Mouse (Mus musculus) monocyte, adult 59 days (primary cell): ENCODE measurements around the gene Klhl22. TPM values are rescaled to one million over a fixed set of nuclear protein-coding genes. Genes with fewer than 3 reads are reported as not detected.

Experiments
- total RNA-seq, 2 experiments: library from RNA; stranded (reverse); gene quantifications; one replicate each; pipeline ENCODE4 v1.2.4; 2023

Klhl22 gene
- total RNA-seq, result 10 to 100 TPM; 15.8 to 18.6 TPM

GRCm38 (mm10) chr16:17759344-17759773 lies at the start of gene Klhl22:
Gene Klhl22, plus strand, starts transcription at chr16:17759618.

GRCm38 (mm10) chr16:17732841-17733340 lies 26.5 kb upstream of the Klhl22 start, which contains the start of gene Med15:
Gene Med15, minus strand, starts transcription at chr16:17732891.

DNA sequence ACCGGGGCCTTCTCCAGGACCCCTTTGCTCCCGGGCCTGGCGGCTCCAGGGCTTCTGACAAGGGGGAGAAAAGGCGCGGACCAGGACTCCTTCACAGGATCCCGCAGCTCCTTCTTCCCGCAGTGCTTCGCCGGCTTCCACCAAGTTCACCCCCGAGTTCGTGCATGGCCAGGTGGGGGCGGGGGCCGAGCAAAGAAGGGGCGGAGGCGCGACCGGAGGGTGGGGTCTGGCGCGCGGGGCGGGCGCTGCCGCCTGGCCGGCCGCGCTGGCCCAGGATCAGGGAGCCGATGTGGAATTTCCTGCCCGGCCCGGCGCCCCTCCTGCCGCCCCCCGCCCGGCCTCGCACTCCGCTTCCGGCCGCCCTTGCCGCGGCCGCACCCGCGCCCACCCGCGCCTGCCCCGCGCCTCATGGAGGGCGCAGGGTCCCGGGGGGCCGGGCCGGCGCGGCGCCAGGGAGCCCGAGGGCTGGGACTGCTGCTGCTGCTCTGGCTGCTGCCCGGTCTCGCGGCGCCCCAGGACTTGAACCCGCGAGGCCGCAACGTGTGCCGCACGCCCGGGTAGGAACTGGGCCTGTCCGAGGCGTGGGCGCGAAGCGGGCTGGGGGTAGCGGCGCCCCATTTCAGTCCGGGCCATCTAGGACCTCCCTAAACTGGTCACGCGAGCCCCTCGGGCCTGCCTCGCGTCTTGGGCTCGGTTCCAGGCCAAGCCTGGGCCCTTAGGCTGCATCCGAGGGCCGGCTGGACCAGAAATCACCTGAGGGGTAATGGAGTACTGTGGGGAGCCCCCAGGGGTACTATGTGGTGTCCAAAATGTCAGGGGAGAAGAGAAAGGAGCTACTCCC lies 37.8 kb downstream of the Klhl22 start, which contains the start of gene Scarf2:
Gene Scarf2 (plus strand): TSS at position 312 of the 841 bp plus-strand sequence.

DNA sequence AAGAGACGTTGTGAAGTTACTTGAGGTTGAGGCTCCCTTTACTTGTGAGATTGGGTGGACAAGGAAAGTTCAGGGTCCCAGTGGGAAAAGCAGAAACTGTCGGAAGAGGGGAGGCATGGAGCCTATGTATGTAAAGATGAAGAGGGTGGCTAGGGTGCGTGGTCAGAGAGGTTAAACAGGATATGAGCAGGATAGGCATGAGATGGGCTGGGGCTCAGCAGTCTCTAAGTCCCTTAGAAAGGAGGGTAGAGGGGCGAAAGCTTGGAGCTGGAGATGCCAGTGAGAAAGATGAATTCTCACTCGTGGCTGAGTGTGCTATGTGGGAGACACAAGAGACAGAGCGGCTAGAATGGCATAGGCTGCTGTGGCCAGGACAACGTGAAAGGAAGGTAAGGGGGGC lies 73.4 kb downstream of the Klhl22 start, which contains the start of gene B830017H08Rik:
Gene B830017H08Rik (plus strand): TSS at position 301 of the 400 bp plus-strand sequence.

DNA sequence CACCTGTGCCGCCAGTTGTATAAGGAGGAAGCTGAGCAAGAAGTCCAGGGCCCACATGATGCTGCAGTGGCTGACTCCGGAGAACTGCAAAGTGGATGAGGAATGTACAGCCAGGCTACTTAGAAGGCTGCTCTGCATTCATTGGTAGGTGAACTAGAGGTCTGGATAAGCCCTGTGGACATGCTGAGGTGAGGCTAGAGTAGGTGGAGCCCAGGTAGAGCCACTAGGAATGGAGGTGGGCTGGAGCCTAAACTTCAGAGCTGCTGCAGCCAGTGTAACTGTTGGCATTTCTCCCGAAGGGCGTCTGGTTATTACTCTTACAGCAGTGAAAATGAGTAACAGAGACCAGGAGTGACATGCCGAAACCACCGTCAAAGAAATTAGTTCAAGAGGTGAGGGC lies 78.6 kb downstream of the Klhl22 start, which contains the start of gene Car15:
Gene Car15 (minus strand): TSS at position 314 of the 400 bp plus-strand sequence.

Other genes with a start within 250 kb of the Klhl22 start
- gene Thap7, start 228.5 kb upstream of the Klhl22 start, total RNA-seq, result 10 to 100 TPM; 28.6 to 30.6 TPM
- gene Lrrc74b, start 198.4 kb upstream of the Klhl22 start, total RNA-seq, result not detected
- not detected for gene P2rx6, start 197.7 kb upstream of the Klhl22 start, total RNA-seq
- under 1 TPM; 0.50 to 0.64 TPM for gene Slc7a4, start 176.4 kb upstream of the Klhl22 start, total RNA-seq
- gene Smpd4, start 140.3 kb upstream of the Klhl22 start, total RNA-seq, result 10 to 100 TPM; 23.7 to 25.1 TPM
- 1 to 10 TPM in 1 of 2 experiments, not detected in 1; 1.9 TPM for gene Ccdc74a, start 113.1 kb upstream of the Klhl22 start, total RNA-seq
- gene Med15, start 26.7 kb upstream of the Klhl22 start, total RNA-seq, result 100 to 1,000 TPM; 149 to 152 TPM
- gene Scarf2, start 37.7 kb downstream of the Klhl22 start, total RNA-seq, result under 1 TPM; 0.71 to 0.76 TPM
- gene B830017H08Rik, start 73.5 kb downstream of the Klhl22 start, total RNA-seq, result not detected
- gene Car15, start 78.7 kb downstream of the Klhl22 start, total RNA-seq, result 10 to 100 TPM in 1 of 2 experiments, 1 to 10 TPM in 1; 7.4 to 11.1 TPM
- 1 to 10 TPM in 1 of 2 experiments, under 1 TPM in 1; 0.76 to 1.8 TPM for gene Gm20518, start 132.1 kb downstream of the Klhl22 start, total RNA-seq
- not detected for gene Tssk1, start 134.6 kb downstream of the Klhl22 start, total RNA-seq
- gene Dgcr2, start 138.9 kb downstream of the Klhl22 start, total RNA-seq, result 10 to 100 TPM; 58.6 to 59.6 TPM
- gene Tssk2, start 139.0 kb downstream of the Klhl22 start, total RNA-seq, result not detected
- 10 to 100 TPM; 33.2 to 37.0 TPM for gene Ess2, start 151.7 kb downstream of the Klhl22 start, total RNA-seq
- not detected for gene Gsc2, start 155.4 kb downstream of the Klhl22 start, total RNA-seq
- gene Slc25a1, start 168.6 kb downstream of the Klhl22 start, total RNA-seq, result 10 to 100 TPM; 29.4 to 33.2 TPM
- not detected for gene Vpreb2, start 220.8 kb downstream of the Klhl22 start, total RNA-seq